Mouse (Mus musculus) small intestine, adult 2 months (tissue): ENCODE data around the gene Cd200r4.

Source experiments
- CTCF ChIP-seq: fragments of 200-500 bp; IDR thresholded peaks from 2 replicates; pipeline ENCODE4 v1.5.1; 2012; ENCODE audit warnings: low read depth, mild to moderate bottlenecking, control low read depth, inconsistent platforms, low read length, moderate library complexity, mixed read lengths; ENCODE audit not compliant: insufficient replicate concordance, insufficient read length; ENCODE audit errors: extremely low read depth
- POLR2A ChIP-seq: fragments of 200-500 bp; IDR thresholded peaks from 2 replicates; pipeline ENCODE4 v1.6.1; 2012; ENCODE audit warnings: low read depth, mild to moderate bottlenecking, control low read depth, inconsistent platforms, low read length, moderate library complexity

- TF ChIP-seq POLR2A (no peak), CTCF (no peak)
Observed at GRCm38 (mm10) chr16:44780751-44781150, 30.8 kb upstream of the Cd200r4 start.
